Mouse (Mus musculus) E14TG2a.4 (cell line): Measurements from ENCODE around the gene Cfap20.
"Not testable (repeated sequence)": the region's sequence is repeated elsewhere in the genome, so short reads cannot be mapped to it uniquely, and the experiment has no call there.

Experiments used
- H3K27me3 ChIP-seq: 2 replicates; pipeline ENCODE4 v1.6.1; 2014; ENCODE audit warnings: low read length, control low read depth; ENCODE audit not compliant: insufficient read depth
- H3K36me3 ChIP-seq: 2 replicates; pipeline ENCODE4 v1.6.1; 2014; ENCODE audit warnings: low read length, control low read depth; ENCODE audit not compliant: insufficient read depth
- H3K4me1 ChIP-seq: replicated peaks from 2 replicates; pipeline ENCODE4 v1.6.1; 2014; ENCODE audit warnings: low read depth, low read length, control low read depth
- H3K4me3 ChIP-seq: replicated peaks from 2 replicates; pipeline ENCODE4 v1.5.1; 2014; ENCODE audit warnings: mild to moderate bottlenecking, low read length
- H3K9me3 ChIP-seq: 2 replicates; pipeline ENCODE4 v1.6.1; 2014; ENCODE audit warnings: low read length, control low read depth
- CTCF ChIP-seq: conservative IDR thresholded peaks from 2 replicates; pipeline ENCODE4 v1.5.1; 2014; ENCODE audit warnings: low read length
- NANOG ChIP-seq: IDR thresholded peaks from 2 replicates; pipeline ENCODE4 v1.6.1; 2014; ENCODE audit warnings: borderline replicate concordance, low read length, mixed read lengths
- POU5F1 ChIP-seq: IDR thresholded peaks from 2 replicates; pipeline ENCODE4 v1.6.1; 2014; ENCODE audit warnings: low read length, borderline replicate concordance

The Cfap20 gene

DNA sequence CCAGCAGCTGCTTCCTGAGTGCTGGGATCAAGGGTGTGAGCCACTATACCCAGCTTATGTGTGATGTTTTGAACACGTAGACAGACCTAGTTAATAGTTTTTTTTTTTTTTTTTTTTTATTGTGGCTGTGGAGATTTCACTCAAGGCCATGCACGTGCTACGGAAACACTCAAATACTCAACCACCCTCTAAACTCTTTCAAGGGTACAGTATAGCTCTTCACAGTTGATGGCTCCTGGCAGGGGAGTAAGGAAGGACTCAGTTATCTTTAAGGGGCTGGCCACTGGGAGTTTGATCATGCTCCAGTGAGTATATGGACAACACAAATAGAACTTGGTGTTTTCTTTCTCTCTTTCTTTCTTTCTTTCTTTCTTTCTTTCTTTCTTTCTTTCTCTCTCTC is 50.2 kb downstream of the Cfap20 start:
- Histone ChIP-seq H3K4me1 (no peaks in the 10 kb centered on the region), H3K36me3 (no peaks in the 10 kb centered on the region), H3K4me3 (no peak overlapping the region), H3K9me3 (0 out of 2 replicates have a peak, but pooled peaks cover 4% of the 10 kb centered on the region), H3K27me3 (no peaks in the 10 kb centered on the region)
- TF ChIP-seq CTCF (no peak), POU5F1 (no peak), NANOG (no peak)

DNA sequence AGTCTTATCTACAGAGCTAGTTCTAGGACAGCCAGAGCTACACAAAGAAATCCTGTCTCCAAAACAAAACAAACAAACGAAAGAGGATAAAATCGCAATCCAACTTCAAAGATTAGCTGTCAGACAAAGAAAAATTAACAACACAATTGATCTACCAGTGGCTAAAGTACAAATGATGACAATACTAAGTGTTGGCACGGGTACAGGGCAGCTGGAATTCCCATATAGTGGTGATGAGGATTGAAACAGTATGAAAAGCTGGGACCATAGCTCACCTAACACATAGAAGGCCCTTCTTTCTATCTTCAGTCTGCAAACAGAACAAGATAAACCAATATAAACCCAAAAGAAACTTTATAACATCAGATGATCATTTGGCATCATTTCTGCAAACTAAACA is 53.1 kb downstream of the Cfap20 start:
- Histone ChIP-seq H3K4me3 (no peak overlapping the region), H3K9me3 (no peaks in the 10 kb centered on the region), H3K36me3 (no peaks in the 10 kb centered on the region), H3K4me1 (no peaks in the 10 kb centered on the region; the same call in 1 of the 2 replicates), H3K27me3 (no peaks in the 10 kb centered on the region)
- no peak for TF ChIP-seq POU5F1

DNA sequence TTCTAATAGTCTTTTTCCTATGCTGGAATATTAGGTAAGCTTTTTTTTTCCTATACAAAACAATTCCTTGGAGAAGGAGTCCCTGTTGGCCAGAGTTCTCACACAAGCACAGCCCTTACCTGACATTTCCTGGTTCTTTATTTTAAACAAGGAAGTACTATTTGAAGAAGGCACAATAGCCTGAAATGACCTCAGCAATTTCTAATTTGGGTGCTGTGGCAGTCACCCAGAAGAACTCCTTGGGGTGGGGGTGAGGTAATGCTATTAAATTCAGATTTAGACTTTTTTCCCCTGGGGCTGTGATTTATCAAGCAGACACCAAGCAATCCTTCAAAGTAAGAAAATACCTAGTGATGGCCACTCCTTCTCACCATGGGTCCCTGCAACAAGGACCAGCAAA is 53.7 kb downstream of the Cfap20 start:
- no peaks in the 10 kb centered on the region for H3K27me3 ChIP-seq
- TF ChIP-seq CTCF (no peak), NANOG (no peak), POU5F1 (no peak)
- no peak overlapping the region for H3K4me3 ChIP-seq
- no peaks in the 10 kb centered on the region for H3K9me3 ChIP-seq
- H3K4me1 ChIP-seq, result peaks cover 6% of the 10 kb centered on the region; the same call in 1 of the 2 replicates
- no peaks in the 10 kb centered on the region for H3K36me3 ChIP-seq

DNA sequence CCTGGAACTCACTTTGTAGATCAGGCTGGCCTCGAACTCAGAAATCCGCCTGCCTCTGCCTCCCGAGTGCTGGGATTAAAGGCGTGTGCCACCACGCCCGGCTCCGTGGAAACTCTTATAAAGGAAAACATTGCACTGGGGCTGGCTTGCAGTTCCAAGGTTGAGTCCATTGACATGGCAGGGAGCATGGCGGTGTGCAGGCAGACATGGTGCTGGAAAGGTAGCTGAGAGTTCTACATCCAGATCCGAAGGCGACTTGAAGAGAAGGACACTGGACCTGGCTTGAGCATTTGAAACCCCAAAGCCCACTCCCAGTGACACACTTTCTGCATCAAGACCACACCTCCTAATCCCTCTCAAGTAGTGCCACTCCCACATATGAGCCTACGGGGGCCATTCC is 55.7 kb downstream of the Cfap20 start:
- H3K36me3 ChIP-seq, H3K4me3 ChIP-seq, H3K27me3 ChIP-seq, H3K9me3 ChIP-seq: not testable (repeated sequence)
- peaks cover 23% of the 10 kb centered on the region for H3K4me1 ChIP-seq

DNA sequence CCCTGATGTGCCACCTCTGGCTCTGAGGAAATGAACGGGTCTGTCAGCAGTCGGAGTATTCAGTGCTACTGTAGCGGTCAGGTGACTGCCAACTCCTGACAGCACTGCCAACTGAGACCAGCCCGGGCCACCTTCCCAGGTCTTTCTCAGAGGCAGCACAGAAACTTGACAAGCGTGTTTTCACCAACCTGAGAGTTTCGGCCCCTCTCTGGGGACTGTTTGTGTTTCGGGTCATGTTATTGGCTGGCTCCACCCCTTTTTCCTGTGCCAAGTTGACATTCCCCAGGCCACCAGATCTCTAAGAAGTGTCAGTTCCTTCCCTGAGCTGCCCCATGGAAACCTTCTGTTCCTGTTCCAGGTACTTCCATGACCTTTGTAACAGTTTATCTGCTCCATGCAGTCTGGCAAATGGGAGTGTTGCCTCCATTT is 56.8 kb downstream of the Cfap20 start:
- Histone ChIP-seq H3K27me3 (peaks cover 1% of the 10 kb centered on the region; the same call in 1 of the 2 replicates), H3K9me3 (no peaks in the 10 kb centered on the region), H3K4me3 (no peak overlapping the region), H3K4me1 (peaks cover 34% of the 10 kb centered on the region), H3K36me3 (no peaks in the 10 kb centered on the region)
- TF ChIP-seq NANOG (no peak), POU5F1 (no peak), CTCF (no peak)

DNA sequence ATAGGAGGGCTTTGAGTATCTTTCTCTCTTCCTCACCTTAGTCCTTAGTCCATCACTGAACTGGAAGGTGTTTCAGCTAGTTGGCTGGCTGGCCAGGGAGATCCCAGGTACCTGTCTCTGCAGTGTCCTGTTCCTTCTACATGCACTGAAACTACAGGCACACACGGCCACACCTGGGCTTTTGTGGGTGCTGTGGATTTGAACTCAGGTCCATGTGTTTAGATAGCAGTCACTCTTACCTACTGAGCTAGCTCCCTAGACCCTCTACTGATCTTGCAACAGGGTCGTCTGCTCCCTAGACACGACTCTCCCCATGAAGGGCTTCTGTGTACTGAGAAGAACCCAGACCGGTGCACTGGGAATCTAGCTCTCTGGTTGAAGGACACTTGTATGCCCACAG is 57.6 kb downstream of the Cfap20 start:
- Histone ChIP-seq H3K4me1 (peaks cover 42% of the 10 kb centered on the region), H3K9me3 (no peaks in the 10 kb centered on the region), H3K4me3 (no peak overlapping the region), H3K27me3 (peaks cover 5% of the 10 kb centered on the region), H3K36me3 (no peaks in the 10 kb centered on the region)
- TF ChIP-seq NANOG (no peak), CTCF (no peak), POU5F1 (no peak)

DNA sequence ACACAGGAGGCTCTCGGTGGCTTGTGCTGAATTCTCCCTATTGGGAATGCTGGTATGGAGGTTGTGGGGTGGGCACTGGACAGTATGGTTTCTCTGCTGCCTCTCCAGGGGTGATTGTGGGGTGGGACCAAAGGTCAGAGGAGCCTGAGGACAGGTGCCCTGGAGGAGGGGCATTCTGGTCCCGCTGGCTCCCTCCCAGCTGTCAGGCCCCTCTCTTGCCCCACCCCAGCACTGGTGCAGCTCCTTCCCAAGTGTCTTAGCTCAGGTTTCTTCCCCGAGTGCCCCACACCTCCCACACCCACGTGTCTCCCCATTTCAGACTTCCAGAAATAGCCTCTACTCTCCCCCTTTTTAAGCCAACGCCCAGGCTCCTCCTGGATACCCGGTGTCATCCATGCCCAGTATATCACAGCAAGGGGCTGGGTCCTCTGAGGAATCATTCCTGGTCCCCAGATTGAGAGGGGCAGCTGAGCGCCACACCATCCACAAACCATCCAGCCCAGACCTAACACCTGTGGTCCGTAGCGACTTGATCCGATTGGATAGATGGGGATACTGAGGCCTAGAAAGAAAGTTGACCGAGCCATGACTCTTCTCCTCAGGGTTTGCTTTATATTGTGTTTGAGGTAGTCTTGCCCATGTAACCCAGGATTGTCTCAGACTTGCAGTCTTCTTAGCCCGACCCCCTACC is 58.2 kb downstream of the Cfap20 start:
- H3K4me1 ChIP-seq, result peaks cover 45% of the 10 kb centered on the region
- H3K36me3 ChIP-seq, result no peaks in the 10 kb centered on the region
- TF ChIP-seq CTCF, result no peak
- no peak for TF ChIP-seq POU5F1
- TF ChIP-seq NANOG, result no peak
- peaks cover 10% of the 10 kb centered on the region for H3K27me3 ChIP-seq
- H3K9me3 ChIP-seq, result no peaks in the 10 kb centered on the region
- no peak overlapping the region for H3K4me3 ChIP-seq

DNA sequence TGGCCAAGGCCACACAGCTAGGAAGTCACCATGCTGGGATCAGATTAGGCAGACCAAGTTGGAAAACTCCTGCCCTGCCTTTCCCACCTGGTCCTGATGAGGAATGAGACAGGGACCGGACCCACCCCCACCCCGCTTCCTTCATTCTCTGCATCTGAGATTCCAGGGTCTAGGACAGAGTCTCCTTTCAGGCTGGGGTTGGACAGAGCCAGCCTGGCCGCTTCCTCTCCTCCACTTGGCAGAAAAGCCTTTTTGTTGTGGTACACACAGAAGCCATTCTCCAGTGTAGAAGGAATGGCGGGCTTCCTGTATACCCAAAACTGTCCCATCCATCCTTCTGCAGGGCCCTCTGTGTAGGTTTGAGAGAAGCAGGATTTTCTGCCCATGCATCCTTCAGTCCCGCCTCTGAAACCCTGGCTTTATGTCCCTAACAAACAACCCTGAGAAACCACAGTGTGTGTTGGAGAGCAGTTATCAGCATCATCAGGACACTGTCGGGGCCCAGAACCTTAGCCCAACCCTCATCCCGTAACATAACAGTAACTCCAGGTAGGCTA is 59.2 kb downstream of the Cfap20 start:
- peaks cover 51% of the 10 kb centered on the region for H3K4me1 ChIP-seq
- TF ChIP-seq CTCF (no peak), NANOG (no peak), POU5F1 (no peak)

DNA sequence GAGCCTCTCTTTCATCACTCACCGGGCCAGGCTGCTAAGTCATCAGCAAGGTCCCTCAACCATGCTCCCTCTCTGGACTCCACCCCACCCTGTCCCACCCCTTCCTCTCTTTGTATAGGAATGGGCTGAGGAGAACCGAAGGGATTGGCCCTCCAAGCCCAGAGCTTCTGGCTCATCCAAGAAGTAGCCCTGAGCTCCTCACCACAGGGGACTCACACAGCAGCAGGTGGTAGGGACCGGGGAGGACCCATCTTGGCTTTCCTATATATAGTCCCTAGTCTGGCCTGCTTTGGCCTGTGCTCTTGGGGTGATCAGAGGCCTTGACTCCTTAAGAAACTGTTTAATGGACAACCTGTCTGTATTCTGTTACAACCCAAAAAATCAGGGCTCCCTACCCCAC is 60.2 kb downstream of the Cfap20 start:
- Histone ChIP-seq H3K9me3 (no peaks in the 10 kb centered on the region), H3K4me1 (peaks cover 60% of the 10 kb centered on the region), H3K36me3 (no peaks in the 10 kb centered on the region), H3K27me3 (peaks cover 21% of the 10 kb centered on the region), H3K4me3 (peak overlapping the region; percentile 50; the same call in 1 of the 2 replicates)
- TF ChIP-seq POU5F1 (no peak), CTCF (no peak), NANOG (no peak)

More for the DNA sequence above, 59.2 kb downstream of the Cfap20 start:
- H3K4me3 ChIP-seq, result peak overlapping the region; percentile 24; the same call in 1 of the 2 replicates
- peaks cover 19% of the 10 kb centered on the region for H3K27me3 ChIP-seq
- no peaks in the 10 kb centered on the region for H3K9me3 ChIP-seq
- no peaks in the 10 kb centered on the region for H3K36me3 ChIP-seq
